Mouse (Mus musculus) spleen, adult 18-20 months (tissue): Measurements from ENCODE around the gene Mindy1.

ENCODE experiments used
- DNase-seq, 2 experiments: peaks; one replicate each; pipeline ENCODE4 v3.0.0; 2022; ENCODE audit warnings: mixed read lengths in 2 of 2

The Mindy1 gene

DNA sequence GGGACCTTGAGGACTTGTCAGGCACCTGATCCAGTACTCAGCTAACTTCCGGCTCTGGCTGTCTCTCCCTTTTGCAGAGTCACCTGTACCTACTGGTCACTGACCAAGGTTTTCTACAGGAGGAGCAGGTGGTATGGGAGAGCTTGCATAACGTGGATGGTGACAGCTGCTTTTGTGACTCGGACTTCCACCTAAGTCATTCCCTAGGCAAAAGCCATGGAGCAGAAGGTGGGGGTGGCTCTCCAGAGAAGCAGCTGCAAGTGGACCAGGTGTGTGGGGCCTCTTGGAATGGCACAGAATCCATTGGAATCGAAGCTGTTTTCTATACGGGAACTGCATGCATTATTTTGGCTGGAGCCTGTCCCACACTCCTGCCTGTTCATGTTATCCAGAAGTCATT, 13.6 kb downstream of the Mindy1 start:
- DNase-seq: no peak

DNA sequence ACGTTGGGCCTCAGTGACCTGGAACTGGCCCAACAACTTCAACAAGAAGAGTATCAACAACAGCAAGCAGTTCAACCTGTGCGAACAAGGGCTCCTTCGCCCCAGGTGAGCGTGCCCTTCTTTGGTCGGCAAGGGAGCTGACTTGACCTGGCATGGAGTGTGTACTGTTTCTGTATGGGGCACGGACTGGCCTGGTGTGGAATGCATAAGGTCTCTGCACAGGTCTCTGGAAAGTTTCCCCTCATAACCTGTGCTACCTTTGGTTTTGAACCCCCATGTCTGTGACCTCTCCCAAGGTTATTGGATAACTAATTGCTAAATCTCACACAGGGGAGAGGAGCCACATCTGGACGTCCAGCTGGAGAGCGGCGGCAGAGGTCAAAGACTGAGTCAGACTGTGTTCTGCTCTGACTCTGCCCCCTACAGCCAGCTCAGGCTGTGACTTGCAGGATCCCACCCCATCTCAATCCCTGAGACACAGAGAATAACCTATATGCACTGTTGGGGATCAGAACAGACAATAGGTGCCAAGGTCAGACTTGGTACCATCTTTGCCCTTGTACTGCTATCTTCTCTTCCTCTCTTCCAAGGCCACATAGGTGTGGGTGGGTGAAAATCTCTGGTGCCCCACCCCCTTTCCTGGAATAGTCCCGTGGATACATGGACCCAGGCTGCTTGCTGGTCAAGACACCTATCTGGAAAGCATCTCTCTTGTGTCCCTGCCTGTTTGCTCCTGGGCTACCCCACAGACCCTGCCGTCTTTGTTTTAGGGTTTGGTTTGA, 14.4 kb downstream of the Mindy1 start:
- DNase-seq: no peak

DNA sequence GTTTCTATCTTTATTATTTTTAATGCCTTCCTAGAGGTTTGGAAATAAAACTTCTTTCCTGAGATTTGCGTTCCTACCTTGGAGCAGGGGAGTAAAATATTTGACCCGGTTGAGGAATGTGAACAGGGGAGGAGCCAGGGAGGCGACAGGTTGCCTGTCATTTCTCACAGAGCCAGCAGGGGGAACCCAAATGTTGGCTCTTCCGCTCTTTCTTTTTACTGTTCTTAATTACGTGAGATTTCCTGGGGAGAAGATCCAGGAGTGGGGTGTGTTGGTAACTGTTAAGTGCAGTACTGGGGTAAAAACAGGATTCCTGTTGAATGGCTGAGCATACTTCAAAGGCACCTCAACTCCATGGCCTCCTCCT, 14.9 kb downstream of the Mindy1 start:
- peak in 1 of 2 experiments; percentile 55 for DNase-seq

DNA sequence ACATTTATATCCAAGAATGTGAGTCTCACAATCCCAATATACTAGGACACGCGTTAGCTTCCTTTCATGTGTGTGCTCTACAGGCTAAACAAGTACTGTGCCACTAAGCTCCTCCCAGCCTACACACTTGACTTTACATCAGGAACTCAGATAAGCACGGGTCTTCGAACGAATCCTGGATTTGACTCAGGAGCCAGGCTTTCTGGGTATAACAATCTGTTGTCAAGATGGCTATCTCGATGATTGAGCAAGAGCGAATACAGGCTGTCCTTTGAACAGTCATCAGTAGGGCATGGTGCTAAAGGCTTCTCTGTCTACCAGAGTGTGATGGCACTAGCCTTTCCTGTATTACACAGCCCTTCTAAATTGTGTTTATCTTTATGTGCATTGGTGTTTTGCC, 16.9 kb downstream of the Mindy1 start:
- DNase-seq: no peak

DNA sequence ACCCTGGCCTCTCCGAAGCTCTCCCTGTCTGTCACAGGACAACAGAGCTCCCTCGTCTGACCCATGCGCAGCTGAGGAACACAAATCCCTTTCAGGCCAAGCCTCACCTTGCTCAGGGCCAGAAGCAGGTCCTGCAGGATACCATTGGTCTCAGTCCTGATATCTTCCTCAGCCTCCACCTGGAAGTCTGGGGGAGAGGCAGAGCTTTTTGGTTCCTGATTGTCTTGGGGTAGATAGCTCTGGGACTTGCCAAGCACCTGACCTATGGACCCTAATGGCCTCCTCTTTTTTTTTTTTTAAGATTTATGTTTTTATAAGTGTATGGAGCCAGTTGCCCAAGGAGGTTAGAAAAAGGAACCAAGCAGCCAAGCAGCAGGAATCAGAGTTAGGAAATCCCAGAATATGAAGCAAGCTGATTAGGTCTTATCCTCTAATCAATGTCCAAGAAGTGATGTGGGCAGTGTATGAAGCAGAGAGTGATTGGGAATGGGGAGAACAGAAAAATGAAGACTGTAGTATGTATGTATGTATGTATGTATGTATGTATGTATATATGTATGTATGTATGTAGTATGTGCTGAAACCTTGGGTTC, 20.2 kb downstream of the Mindy1 start:
- DNase-seq: no peak

DNA sequence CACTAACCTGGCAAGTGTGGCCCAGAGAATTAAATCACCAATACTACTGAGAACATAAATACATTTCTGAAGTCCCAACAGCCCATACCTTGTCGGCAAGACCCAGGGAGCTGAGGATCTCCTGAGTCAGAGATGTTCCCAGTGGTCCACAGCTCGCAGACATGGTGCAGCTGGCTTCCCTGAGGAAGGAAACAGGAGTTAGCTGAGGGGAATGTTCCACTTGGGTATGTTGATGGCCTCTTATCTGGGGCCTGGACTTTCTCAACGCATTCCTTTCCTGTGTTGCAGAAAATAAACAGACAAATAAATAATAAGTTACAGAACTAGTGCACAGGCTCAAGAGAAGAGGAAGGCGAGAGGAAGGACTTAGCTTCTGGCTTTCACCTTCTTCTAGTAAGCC, 25.1 kb downstream of the Mindy1 start:
- DNase-seq: no peak

DNA sequence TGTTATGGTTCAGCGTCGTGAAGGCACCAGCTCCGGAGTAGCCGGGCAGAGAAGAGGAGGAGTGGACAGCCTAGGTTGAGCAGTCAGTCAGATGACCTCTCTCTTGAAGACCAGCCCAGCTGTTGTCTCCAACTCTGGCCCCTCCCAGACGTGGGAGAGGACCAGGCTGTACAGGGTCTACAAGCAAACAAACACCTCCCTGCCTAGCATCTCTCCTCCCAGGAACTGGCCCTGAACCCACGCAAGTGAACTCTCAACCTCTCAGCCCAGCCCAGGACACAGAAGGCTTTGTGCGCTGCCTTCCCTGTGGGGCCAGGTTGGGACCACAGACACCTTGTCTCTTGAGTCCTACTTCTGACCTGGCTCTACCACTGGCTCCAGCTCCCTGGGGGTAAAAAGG, 26.0 kb downstream of the Mindy1 start, which contains the start of gene Anxa9:
Anxa9 (minus strand) TSS at position 77 of the 400 bp plus-strand sequence.
- DNase-seq: no peak

DNA sequence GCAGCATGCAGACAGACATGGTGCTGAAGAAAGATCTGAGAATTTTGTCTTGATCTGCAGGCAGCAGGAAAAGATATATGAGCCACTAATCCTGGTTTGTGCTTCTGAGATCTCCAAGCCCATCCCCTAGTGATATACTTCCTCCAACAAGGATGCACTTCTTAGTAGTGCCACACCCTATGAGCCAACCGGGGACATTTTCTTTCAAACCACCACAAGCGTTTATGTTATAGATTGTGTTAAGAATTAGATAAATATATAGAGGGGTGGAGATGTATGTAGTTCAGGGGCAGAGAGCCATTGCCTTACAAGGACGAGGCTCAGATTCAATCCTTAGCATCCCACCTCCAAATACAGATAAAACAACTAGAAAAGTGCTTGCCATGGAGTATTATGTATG, 29.4 kb downstream of the Mindy1 start:
- DNase-seq: no peak

DNA sequence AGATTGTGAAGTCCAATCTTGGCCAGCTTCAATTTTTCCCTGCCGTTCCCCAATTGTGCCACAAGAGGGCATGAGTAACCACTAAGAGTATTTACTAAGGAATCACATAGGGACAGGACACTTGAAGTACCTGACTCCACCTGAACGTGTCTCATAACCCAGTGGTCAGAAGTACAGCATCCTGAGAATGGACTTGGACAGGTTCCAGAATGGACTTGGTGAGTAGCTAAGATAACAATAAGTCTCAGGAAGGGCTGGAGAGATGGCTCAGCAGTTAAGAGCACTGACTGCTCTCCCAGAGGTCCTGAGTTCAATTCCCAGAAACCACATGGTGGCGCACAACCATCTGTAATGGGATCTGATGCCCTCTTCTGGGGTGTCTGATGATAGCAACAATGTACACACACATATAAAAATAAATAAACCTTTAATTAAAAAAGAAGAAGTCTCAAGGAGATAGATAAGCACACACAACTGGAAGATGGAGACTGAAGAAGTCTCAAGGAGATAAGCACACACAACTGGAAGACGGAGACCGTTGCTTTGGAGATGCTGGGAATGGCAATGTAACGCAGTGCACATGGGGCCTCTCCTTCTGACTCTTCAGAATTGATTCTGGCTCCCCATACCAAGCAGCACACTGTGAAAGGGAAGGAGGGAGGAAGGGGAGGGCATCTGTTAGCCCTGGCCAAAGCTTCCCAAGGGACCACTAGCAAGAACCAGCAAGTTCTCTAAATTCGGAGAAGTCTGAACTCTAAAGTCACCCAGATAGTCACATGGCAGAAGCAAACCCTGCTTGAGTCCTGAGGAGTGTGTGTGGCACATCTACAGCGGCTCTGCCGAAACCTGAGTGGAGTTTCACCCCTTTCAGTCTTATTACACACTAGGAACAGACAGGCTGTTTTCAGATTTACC, 30.1 kb downstream of the Mindy1 start:
- DNase-seq: peak; percentile 34 to 54

DNA sequence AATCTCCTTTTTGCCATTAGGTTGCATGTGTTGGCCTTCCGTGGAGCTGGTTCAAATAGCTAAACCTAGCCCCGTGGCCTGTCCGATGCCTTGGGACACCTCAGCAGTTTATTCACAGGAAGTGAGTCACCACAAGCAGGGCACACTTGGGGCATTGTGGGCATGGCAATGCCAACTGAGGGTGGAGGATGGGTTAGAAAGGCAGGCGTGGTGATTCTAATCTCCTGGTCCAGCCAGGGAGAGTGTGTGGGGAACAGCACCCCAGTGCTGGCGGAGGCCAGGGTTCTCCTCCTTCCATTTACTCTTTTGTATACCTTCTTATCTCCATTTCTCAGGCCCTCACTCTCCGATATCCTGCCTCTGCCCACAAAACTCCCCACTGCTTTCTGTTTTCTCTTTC, 31.5 kb downstream of the Mindy1 start:
- peak in 1 of 2 experiments; percentile 21 for DNase-seq

DNA sequence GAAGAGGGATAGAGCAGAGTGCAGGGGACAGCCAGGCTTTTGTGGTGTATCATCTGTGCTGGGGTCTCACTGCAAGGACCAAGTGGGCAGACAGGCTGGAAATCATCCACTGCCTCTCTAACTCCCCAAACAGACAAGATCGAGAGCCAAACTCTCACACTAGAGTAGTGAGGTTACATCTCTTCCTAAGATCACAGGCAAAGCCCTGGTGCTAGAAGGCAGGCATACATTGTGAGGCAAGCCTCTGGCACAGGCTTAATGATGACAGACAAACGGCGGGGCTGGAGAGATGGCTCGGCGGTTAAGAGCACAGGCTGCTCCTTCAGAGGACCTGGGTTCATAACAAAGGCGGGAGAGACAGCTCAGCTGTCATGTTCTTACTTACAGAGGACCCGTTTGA, 32.3 kb downstream of the Mindy1 start:
- DNase-seq: no peak

DNA sequence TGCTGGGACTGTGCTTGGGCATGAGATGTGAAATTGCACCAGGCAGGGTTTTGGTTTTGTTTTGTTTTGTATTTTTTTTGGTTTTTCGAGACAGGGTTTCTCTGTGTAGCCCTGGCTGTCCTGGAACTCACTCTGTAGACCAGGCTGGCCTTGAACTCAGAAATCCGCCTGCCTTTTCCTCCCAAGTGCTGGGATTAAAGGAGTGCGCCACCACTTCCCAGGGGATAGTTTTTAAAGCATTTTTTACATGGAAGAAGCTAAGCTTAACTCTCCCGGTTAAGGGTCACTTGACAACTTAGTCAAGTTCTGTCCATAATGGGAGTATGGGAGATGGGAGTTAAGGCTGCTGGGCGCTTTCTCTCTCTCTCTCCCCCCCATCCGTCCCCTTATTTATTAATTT, 32.9 kb downstream of the Mindy1 start:
- DNase-seq: no peak

DNA sequence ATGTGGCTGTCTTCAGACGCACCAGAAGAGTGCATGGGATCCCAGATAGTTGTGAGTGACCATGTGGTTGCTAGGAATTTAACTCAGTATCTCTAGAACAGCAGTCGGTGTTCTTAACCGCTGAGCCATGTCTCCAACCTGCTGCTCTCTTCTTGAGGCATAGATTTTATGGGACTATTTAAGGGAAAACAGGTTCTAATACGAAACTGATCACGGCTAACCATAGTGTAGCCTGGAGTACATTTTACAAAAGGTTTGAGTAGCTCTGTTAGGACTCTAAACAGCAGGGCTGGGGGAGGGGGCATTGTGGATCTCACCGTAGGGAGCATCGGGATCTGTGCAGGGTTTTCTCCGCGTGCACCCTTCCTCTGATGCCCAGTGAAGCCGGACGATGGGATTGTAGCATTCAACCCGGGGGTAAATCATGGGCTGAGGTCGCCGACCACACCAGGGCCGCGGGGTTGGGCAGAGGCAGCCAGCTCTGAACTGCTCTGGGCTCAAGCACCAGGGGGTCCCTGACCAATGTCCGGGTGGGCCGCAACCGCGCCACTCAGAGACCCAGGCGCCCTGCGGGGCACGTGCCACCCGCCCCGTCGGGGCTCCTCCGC, 33.4 kb downstream of the Mindy1 start, which contains the start of gene Cers2:
Cers2 (plus strand) TSS at position 306 of the 608 bp plus-strand sequence.
- no peak for DNase-seq

DNA sequence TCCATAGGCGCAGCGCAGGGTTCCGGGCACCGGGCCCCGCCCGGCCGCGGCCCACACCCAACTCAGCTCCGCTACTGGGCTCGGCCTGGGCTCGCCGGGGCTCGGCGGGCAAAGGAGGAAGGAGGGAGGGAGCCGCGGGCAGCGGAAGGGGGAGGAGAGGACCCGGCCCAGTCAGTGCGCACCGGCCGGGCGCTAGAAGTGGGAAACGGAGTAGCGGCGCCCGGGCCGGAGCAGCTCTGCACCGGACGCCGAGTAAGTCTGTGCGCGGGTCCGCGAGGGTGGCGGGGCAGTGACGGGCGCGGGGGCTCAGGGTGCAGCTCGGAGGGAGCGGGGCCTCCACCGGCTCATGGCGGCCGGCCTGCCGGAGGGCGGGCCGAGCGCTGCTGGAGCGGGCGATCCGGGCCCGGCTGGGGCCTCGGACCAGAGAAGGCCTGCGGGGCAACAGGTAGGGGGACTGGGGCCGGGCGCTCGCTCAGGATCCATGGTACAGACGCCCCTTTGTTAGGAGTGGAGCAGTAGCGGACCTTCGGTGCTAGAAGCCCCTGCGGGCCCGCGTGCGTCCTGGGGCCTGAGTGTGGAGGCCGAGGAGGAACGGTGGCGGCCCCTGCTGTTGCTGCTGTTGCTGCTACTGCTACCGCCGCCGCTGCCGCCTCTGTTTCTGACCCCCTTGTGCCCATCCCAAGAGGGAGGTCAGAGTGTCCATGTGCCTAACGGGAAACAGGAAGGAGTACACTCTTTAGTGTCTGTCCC, 34.1 kb downstream of the Mindy1 start:
- DNase-seq: peak; percentile 89 to 91

DNA sequence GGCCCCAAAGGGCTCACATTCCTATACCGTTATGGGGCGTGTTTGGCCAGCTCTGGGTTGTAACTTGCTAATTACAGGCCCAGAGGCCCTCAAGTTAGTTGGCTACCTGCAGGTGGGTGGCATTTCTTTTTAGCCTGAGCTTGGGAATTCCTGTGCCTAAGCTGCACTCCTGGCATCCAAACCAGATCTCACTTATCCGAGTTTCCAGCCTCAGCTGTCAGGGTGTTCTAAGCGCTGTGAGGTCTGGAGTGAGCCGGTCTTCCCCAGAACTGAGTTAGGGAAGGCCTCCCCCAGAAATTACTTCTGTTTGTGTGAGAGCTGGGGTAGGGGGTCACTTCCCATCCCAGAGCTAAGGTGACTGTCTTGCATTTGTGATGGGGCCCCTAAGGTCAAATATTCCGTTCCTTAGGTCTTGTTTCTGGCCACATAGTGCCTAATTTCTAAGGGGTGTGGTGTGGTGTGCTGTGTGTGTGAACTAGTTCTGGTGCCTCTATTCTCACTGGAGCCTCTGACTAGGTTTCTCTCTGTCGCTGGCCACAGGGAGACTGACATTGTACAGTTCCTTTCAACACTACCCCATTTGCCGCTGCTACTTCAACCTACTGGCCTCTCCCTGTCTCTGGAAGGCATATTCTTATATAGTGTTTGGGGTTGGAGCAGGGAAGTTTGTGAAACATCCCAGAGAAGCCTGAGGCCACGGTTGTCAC, 34.9 kb downstream of the Mindy1 start:
- DNase-seq: no peak

DNA sequence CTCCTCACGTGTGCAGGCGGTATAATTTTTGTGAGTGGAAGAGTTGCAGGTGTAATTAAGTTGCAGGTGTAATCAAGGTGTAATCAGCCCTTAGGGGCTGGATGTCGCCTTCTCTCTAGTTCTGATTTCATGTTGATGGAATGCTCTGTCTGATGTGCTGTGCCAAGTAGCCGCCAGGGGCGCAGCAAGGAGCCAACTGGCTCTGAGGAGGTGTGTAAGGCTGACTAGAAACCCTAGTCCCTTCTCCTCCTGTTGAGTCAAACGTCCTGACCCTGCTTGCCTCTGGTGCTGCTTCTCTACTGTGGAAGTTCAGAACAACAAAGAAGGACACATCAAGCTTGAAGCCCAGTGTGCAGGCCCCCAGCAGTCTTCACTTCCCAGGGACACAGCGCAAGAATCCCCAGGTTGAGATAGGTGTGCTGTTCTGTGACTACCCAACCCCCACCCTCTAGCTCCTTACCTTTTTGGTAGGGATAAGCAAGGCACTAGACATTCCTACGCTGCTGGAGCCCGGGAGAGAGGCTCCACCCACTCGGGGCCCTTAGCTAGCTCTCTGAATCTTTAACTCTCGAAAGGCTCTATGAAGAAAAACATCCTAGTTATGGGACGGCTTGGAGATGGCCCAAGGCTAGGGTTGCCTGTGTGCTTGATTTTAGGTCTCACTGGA, 36.4 kb downstream of the Mindy1 start:
- peak; percentile 39 to 66 for DNase-seq

DNA sequence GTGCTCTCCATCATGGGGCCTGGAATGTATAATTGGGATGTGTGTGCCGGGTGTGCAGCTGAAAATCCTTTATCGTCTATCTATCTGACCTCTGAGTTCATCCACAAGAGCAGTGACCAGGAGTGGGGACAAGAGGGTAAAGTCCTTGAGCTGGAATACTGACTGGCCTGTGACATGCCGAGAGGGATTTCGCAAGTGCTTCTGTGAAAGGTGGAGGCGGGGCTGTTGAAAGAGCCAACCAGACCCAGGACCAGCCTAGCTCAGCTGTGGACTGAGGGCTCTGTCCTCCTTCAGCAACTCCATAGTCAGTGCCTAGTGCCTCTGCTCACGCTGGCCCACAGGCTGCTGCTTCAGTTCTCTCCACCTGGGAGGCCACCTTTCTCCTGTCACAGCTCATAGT, 37.4 kb downstream of the Mindy1 start:
- DNase-seq: no peak

DNA sequence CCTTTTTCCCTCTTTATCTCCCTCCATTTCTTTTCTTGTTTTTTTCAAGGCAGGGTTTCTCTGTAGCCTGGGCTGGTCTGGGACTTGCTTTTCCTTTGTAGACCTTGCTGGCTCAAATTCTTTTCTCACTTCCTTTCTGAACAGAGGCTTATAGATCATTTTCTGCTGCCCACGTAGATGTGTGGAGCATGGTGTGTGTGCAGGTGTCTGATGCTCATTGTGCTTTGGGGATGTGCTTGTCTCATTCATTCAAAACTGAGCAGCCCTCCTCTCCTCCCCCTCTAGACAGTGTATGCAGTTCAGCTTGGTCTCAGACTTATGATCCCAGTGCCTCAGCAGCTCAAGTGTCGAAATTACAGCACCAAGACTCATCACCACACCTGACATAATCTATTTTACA, 38.0 kb downstream of the Mindy1 start:
- DNase-seq: no peak

DNA sequence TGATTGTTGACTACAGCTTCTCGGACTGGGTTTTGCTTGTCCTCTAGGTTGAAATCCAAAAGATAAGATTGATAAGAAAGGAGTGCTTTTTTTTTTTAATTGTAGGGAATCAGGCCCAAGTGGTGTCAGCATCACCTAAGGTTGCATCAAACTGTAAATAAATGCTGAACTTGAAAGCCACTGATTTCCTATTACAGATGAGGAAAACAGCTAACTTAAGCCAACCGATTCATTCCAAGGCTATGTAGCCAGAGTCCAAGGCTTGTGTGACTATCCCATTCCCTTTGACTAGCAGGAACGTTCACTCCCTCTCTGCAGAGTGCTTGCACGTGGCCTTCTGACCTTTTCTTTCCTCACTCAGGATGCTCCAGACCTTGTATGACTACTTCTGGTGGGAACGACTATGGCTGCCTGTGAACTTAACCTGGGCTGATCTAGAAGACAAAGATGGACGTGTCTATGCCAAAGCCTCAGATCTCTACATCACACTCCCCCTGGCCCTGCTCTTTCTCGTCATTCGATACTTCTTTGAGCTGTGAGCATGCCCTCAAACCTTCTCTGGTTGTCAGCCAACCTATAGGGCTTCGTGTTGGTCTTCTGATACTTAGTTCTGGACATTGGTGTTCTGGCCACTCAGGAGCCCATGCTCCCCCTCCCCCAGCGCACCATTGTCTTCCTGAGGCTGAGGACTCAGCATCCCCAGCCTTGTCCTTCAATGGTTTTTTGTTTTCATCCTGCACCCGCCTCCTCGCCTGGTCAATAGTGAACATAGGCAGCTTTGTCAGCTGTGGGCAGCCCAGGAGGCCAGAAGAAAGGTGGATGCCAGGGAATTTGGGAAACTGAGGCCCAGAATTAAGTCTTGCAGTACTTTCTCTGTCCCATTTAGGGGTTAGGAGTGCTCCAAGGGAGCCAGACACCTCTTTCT, 38.8 kb downstream of the Mindy1 start:
- DNase-seq: no peak

DNA sequence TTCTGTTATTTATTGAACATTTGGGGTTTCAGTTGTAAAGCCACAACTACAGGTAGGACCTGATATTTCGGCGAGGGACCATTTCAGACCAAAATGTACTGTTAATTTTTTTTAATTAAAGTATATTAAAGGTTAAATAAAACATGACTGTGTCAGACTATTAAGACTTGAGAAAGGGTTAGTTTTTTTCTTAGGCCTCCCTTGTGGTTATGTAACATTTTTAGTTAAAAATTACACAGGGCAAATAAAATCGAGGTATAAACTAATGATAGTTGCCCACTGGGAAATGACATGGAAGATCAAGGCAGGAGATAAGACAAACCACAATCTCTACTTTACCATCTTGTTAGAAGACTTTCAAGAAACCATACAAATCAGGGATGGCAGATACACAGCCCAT, 42.3 kb downstream of the Mindy1 start:
- DNase-seq: no peak
